Mouse (Mus musculus) E14TG2a.4 (cell line): Measurements from ENCODE around the gene Adcy4.

Experiments used
- H3K27me3 ChIP-seq: 2 replicates; pipeline ENCODE4 v1.6.1; 2014; ENCODE audit warnings: low read length, control low read depth; ENCODE audit not compliant: insufficient read depth
- H3K36me3 ChIP-seq: 2 replicates; pipeline ENCODE4 v1.6.1; 2014; ENCODE audit warnings: low read length, control low read depth; ENCODE audit not compliant: insufficient read depth
- H3K4me1 ChIP-seq: replicated peaks from 2 replicates; pipeline ENCODE4 v1.6.1; 2014; ENCODE audit warnings: low read depth, low read length, control low read depth
- H3K4me3 ChIP-seq: replicated peaks from 2 replicates; pipeline ENCODE4 v1.5.1; 2014; ENCODE audit warnings: mild to moderate bottlenecking, low read length
- H3K9me3 ChIP-seq: 2 replicates; pipeline ENCODE4 v1.6.1; 2014; ENCODE audit warnings: low read length, control low read depth
- CTCF ChIP-seq: conservative IDR thresholded peaks from 2 replicates; pipeline ENCODE4 v1.5.1; 2014; ENCODE audit warnings: low read length
- NANOG ChIP-seq: IDR thresholded peaks from 2 replicates; pipeline ENCODE4 v1.6.1; 2014; ENCODE audit warnings: borderline replicate concordance, low read length, mixed read lengths
- POU5F1 ChIP-seq: IDR thresholded peaks from 2 replicates; pipeline ENCODE4 v1.6.1; 2014; ENCODE audit warnings: low read length, borderline replicate concordance

Adcy4 gene

DNA sequence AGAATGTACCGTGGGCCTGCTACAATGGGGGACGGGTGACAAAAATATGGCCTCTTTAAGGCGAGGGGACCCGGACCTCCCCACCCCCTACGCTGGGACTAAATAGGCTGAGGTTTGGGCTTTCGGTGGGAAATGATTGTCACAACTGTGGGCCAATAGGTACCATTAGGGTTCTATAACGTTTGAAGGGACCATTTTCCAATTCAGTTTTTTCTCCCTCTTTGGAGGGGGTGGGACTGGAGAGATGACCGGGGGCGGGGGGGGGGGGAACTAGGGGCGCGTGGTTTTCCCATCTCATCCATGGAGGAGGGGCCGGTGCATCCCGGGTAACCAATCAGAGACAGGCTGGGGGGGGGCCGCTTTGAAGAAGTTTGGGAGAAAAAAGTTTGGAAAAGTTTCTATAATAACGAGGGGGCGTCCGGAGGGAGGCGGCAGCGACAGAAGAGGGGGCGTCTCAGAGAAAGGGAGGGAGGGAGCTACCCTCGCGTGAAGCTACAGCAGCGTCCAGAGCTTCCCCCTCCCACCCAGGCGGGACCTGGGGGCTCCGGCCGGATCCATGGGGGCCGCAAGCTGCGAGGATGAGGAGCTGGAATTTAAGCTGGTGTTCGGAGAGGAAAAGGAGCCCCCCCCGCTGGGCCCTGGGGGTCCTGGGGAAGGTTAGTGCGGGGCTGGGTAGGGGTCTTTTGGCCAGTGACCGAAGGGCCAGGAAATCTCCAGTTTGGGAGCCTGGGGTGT lies 40.8 kb upstream of the Adcy4 start:
- Histone ChIP-seq H3K4me1 (peaks cover 76% of the 10 kb centered on the region), H3K4me3 (peak overlapping the region; percentile 84)
- no peak for TF ChIP-seq POU5F1
- TF ChIP-seq CTCF, result no peak
- no peak for TF ChIP-seq NANOG

DNA sequence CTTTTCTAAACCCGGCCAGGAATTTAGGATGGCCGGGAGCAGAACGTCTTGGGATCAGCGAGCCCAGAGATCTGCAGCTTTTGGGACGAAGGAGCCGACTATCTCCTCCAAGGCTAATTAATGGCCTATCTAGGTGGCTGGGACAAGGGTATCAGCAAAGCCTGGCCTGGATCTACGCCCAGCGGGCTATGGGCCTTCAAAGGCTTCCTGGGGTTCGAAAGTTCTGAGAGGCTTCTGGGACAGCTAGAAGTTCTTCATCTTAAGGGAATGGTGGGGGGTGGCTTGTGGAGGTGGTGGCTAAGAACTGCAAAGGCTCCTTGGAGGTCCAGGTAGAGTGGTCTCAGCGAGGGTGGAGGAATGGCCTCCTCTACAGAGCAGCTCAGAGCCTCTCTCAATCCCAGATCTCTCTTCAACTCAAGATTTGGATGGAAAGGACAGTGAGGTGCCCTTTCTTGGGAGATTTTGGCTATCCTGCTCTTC lies 40.1 kb upstream of the Adcy4 start:
- no peaks in the 10 kb centered on the region for H3K9me3 ChIP-seq
- peaks cover 71% of the 10 kb centered on the region for H3K4me1 ChIP-seq
- peaks cover 26% of the 10 kb centered on the region for H3K36me3 ChIP-seq
- H3K4me3 ChIP-seq, result peak overlapping the region; percentile 84
- TF ChIP-seq POU5F1, result no peak
- no peak for TF ChIP-seq CTCF
- no peak for TF ChIP-seq NANOG
- peaks cover 23% of the 10 kb centered on the region for H3K27me3 ChIP-seq

More for the DNA sequence above, 40.8 kb upstream of the Adcy4 start:
- H3K9me3 ChIP-seq, result no peaks in the 10 kb centered on the region
- H3K27me3 ChIP-seq, result peaks cover 23% of the 10 kb centered on the region
- H3K36me3 ChIP-seq, result peaks cover 31% of the 10 kb centered on the region

DNA sequence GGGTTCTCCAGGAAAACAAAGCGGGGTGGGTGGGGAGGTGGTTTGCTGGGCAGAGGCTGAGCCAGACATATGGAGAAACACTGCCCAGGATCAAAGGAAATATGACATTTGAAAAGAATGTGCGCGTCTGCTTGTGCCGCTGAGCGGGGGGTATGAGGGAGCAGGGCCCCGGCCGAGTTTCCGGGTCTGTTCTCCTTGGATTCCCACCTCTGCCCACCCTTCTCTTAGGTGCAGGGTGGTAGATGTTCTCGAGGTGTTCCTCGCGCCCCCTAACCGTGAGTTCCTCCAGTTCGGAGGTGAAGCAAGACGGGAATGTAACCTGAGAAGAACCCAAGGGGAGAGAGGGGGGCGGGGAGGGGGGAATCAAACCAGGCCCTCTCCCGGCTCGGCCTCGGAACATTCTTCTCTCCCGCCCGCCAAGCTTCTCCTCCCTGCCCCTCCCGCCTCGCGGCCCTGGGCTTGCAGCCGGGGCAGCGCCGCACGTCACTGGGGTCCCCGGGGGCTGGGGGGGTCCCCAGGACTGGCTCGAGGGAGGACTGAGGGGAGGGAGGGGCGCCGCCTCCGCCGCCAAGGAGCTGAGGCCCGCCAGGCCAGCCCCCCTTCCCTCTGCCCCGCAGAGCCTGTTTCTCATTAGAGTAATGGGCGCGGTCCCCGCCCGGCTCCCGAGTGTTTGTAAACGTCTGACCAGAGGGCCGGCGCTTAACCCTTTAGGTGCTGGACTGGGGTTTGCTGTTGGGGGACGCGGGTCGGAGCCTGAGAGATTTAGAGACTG lies 39.3 kb upstream of the Adcy4 start, which contains the start of gene Nfatc4:
TSS of gene Nfatc4 (plus strand) at position 154 of the 772 bp plus-strand sequence.
- peaks cover 63% of the 10 kb centered on the region for H3K4me1 ChIP-seq
- H3K9me3 ChIP-seq, result no peaks in the 10 kb centered on the region
- peak within 1 kb of the TSS; percentile 84 for H3K4me3 ChIP-seq
- H3K36me3 ChIP-seq, result peaks cover 17% of the 10 kb centered on the region
- TF ChIP-seq NANOG (no peak), POU5F1 (no peak), CTCF (no peak)
- H3K27me3 ChIP-seq, result peaks cover 18% of the 10 kb centered on the region

DNA sequence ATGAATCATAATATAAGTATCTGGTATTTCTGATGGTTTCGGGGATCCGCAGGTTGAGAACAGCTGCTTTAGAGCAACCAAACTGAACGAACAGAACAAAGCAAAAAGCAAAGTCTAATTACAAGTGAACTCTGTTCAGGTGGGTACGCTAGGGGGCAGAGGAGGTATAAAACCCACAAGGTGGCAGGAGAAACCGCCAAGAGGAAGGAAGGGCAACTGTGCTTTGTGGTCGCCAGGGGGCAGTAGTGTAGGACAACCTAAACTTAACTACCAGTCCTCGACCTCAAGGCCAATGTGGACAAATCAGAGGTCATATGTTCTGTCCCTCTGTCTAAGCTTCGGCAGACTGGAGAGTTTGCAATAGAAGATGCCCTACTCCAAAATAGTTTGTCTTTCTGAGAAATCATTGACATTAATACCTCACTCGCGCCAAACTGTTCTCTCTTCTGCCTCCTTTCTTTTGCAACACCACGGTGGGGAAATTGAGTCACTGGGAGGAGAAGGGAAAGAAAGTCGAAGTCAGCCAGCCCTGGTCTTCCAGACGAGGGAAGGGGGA lies 38.6 kb upstream of the Adcy4 start:
- TF ChIP-seq POU5F1 (no peak), CTCF (peak; percentile 83), NANOG (no peak)
- Histone ChIP-seq H3K4me1 (peaks cover 63% of the 10 kb centered on the region), H3K36me3 (peaks cover 10% of the 10 kb centered on the region), H3K9me3 (no peaks in the 10 kb centered on the region), H3K4me3 (peak overlapping the region; percentile 84), H3K27me3 (peaks cover 15% of the 10 kb centered on the region)

DNA sequence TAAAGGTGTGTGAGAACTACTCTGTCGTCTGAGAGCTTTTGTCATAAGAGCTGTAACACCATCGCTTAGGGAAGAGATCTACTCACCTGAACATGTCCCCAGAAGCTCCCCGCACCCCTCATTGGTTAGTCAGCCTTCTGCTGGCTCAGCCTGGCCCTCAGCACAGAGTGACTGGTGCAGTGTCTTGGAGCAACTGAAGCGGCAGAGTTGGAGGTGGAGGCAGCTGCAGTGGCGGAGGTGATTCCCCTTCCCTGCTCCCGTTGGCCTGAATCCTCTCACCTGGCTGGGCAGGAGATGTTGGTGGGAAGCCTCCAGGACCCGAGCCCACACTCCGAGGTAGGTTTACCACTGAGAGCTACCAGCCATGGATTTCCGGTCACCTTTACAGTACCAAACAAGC lies 36.7 kb upstream of the Adcy4 start:
- peaks cover 61% of the 10 kb centered on the region for H3K4me1 ChIP-seq
- no peaks in the 10 kb centered on the region for H3K9me3 ChIP-seq
- H3K36me3 ChIP-seq, result no peaks in the 10 kb centered on the region
- TF ChIP-seq POU5F1 (no peak), CTCF (no peak), NANOG (no peak)
- no peak overlapping the region for H3K4me3 ChIP-seq
- no peaks in the 10 kb centered on the region for H3K27me3 ChIP-seq

DNA sequence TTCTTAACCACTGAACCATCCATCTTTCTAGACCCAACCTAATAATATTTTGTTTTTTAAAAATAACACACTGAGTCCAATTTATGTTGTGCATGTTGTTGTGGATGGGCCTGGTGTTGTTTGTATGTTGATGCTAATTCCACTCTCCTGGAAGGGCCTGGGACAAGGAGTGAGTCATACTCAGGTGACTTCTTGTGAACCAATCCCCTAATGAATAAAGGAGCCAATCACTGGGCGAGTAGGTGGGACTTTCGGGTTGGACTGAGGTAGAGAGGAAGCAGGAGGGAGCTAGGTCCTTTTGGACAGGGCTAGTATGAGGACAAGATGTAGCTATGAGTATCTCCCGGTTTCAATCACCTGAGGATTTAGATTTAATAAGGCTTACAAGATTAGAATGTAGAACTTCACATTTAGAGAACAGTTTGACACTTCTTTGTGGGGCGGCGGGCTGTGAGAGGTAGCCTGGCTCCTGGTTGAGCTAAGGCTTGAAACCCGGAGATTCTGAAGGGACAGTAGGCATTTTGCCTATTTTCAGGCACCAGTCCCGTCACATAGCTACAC lies 36.0 kb upstream of the Adcy4 start:
- Histone ChIP-seq H3K4me3 (no peak overlapping the region), H3K9me3 (no peaks in the 10 kb centered on the region), H3K4me1 (peaks cover 64% of the 10 kb centered on the region), H3K27me3 (no peaks in the 10 kb centered on the region), H3K36me3 (no peaks in the 10 kb centered on the region)
- TF ChIP-seq CTCF (no peak), POU5F1 (no peak)

DNA sequence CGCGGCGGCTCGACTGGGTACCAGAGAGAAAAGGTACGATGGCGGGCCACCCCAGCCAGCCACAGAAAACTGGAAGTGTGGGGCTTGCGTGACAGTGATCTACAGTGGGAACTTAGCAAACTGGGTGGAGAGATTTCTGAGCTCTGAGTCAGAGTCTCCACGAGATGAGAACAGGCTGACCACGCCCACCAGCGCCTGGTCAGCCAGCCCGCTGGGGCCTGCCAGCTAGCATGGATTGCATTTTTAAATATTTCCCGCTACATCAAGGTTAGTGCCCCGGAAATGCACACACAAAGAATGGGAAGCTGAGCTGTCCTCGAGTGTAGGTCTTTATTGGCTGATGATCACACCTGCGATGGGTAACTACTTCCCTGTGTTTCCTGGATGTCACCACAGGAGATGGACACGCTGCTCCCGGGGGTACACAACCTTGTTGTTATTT lies 31.4 kb upstream of the Adcy4 start:
- no peaks in the 10 kb centered on the region for H3K27me3 ChIP-seq
- H3K4me1 ChIP-seq, result peaks cover 44% of the 10 kb centered on the region
- H3K4me3 ChIP-seq, result peak overlapping the region; percentile 73
- peaks cover 29% of the 10 kb centered on the region for H3K9me3 ChIP-seq
- H3K36me3 ChIP-seq, result no peaks in the 10 kb centered on the region
- TF ChIP-seq CTCF (no peak), POU5F1 (no peak), NANOG (peak; percentile 88)

DNA sequence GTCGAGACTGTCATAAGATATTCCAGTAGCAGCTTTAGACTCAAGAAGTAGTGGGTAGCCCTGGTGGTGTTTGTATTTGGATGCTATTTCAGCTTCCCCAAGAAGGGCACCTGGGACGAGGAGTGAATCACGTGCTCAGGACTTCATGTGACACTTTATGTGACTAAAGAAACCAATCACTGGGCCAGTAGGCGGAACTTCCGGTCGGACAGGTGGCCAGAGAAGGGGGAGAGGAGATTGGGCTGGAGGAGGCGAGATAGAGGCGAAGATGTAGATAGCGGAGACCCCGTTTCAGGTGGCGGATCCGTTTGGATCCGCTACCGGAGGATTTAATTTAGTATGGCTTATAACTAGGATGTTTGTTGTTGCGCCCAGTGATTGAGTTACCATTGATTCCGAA lies 31.0 kb upstream of the Adcy4 start:
- TF ChIP-seq NANOG, result no peak
- TF ChIP-seq CTCF, result no peak
- no peak for TF ChIP-seq POU5F1
- Histone ChIP-seq H3K36me3 (no peaks in the 10 kb centered on the region), H3K27me3 (no peaks in the 10 kb centered on the region), H3K4me1 (peaks cover 39% of the 10 kb centered on the region), H3K4me3 (peak overlapping the region; percentile 73), H3K9me3 (peaks cover 33% of the 10 kb centered on the region)
